Mouse (Mus musculus): ENCODE measurements around the gene Il5ra.

DNA sequence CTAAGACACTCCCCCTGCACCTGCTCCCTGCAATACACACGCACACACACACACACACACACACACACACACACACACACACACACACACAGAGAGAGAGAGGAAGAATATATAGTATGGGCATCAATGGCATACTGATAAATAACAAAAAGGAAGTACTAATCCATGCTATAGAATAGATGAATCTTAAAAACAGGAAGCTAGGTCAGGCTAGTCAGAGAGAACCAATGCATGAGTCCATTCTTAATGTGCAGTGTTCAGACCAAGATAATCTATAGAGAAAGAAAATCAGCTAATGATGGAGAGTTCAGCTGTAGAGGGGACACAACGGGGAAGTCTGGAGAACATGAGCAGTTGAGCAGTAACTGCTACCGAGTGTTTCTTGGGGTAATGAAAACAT lies 9.5 kb upstream of the Il5ra start:
- TF ChIP-seq POLR2A (IDR thresholded peaks at IDR 0.05; ENCODE audit: control insufficient read depth, low read depth, low read length) (no peak), CTCF (IDR thresholded peaks at IDR 0.05; ENCODE audit: control insufficient read depth, insufficient read depth, insufficient replicate concordance, low read depth, low read length) (no peak)

Measured in testis, adult 2 months (tissue).